Mouse (Mus musculus) liver, adult 2 months (tissue): ENCODE data around the gene Dst. TPM values are rescaled to one million over a fixed set of nuclear protein-coding genes. Genes with fewer than 3 reads are reported as not detected.

Source experiments
- DNase-seq: peaks from one replicate; pipeline ENCODE4 v3.0.0-alpha.2; 2011; ENCODE audit warnings: low read depth, low spot score; ENCODE audit errors: extremely low read depth
- H3K27ac ChIP-seq: fragments of 200-500 bp; replicated peaks from 2 replicates; pipeline ENCODE4 v1.5.1; 2012; ENCODE audit warnings: low read depth, mild to moderate bottlenecking, control low read depth, inconsistent platforms, low read length; ENCODE audit not compliant: insufficient read depth
- H3K27me3 ChIP-seq: fragments of 200-500 bp; 2 replicates; pipeline ENCODE4 v1.6.1; 2012; ENCODE audit warnings: mild to moderate bottlenecking, moderate library complexity, low read length, inconsistent platforms; ENCODE audit not compliant: control insufficient read depth, insufficient read depth
- H3K36me3 ChIP-seq: fragments of 200-500 bp; 2 replicates; pipeline ENCODE4 v1.6.1; 2012; ENCODE audit warnings: low read length, inconsistent platforms; ENCODE audit not compliant: control insufficient read depth, insufficient read depth
- H3K4me1 ChIP-seq: fragments of 200-500 bp; 2 replicates; pipeline ENCODE4 v1.6.1; 2011; ENCODE audit warnings: low read length; ENCODE audit not compliant: control insufficient read depth, insufficient read depth
- H3K4me3 ChIP-seq: fragments of 200-500 bp; 2 replicates; pipeline ENCODE4 v1.5.1; 2011; ENCODE audit warnings: low read depth, mild to moderate bottlenecking, control low read depth, low read length, moderate library complexity; ENCODE audit not compliant: insufficient read depth
- H3K79me2 ChIP-seq: fragments of 200-500 bp; 2 replicates; pipeline ENCODE4 v1.6.1; 2012; ENCODE audit warnings: inconsistent platforms, mild to moderate bottlenecking, low read length, moderate library complexity; ENCODE audit not compliant: control insufficient read depth, insufficient read depth
- H3K9ac ChIP-seq: fragments of 200-500 bp; 2 replicates; pipeline ENCODE4 v1.6.1; 2012; ENCODE audit warnings: low read depth, mild to moderate bottlenecking, control low read depth, inconsistent platforms, low read length
- CTCF ChIP-seq: fragments of 200-500 bp; IDR thresholded peaks from 2 replicates; pipeline ENCODE4 v1.5.1; 2011; ENCODE audit warnings: low read depth, low read length, control low read depth
- POLR2A ChIP-seq: fragments of 200-500 bp; IDR thresholded peaks from 2 replicates; pipeline ENCODE4 v1.6.1; 2011; ENCODE audit warnings: low read length, control low read depth; ENCODE audit not compliant: insufficient read depth; ENCODE audit errors: extremely low read depth
- WGBS: fragments of 180-500 bp; shearing (Covaris S2); methylation state at CpG from one replicate; pipeline ENCODE4 v1.1.7; 2018; 5-methylcytosine and 5-hydroxymethylcytosine counted together
- polyA plus RNA-seq: library from polyadenylated mRNA; depleted of rRNA; stranded (reverse); fragments of >200 nt; gene quantifications from 2 replicates; pipeline ENCODE4 v1.2.3, GENCODE M21; 2012
- total RNA-seq: library from RNA; depleted of rRNA; stranded (reverse); fragments of >200 nt; gene quantifications from 2 replicates; pipeline ENCODE4 v1.2.3, GENCODE M21; 2014

The Dst gene
- total and polyA plus RNA-seq, 2 experiments, result 10.5 to 53.6 TPM

DNA sequence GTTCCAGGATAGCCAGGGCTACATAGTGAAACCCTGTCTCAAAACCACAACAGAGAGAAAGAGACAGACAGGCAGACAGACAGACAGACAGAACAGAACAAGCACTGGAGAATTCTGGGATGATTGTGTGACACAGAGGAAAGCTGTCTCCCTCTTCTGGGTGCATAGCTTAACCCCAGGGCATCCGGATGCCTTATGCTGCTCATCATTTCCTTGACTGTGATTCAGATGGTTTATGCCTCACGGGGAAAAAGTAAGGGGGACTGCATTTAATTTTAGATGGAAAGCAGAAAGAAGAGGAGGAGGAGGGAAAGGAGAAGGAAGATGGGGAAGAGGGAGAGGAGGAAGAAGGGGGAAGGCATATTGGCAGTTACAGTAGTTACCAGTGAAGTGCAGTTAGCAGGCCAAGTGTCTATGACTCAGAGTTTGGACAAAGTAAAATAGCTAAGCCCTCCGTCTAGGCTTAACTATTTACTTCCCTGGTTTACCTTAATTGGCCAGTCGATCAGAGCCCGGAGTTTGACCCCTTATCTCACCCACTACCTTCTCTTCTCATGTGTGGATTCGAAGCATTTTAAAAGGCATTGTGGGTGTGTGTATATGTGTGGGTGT is 201.7 kb downstream of the Dst start:
- DNase-seq, result no peak
- H3K36me3 ChIP-seq, result no peaks in the 10 kb centered on the region
- no peak overlapping the region for H3K4me3 ChIP-seq
- H3K79me2 ChIP-seq, result no peaks in the 10 kb centered on the region
- H3K27ac ChIP-seq, result no peak overlapping the region
- WGBS, result 46% methylated on average over 6 of the region's 6 CpGs
- no peaks in the 10 kb centered on the region for H3K27me3 ChIP-seq
- TF ChIP-seq CTCF (no peak), POLR2A (no peak)
- peaks cover 4% of the 10 kb centered on the region; the same call in 1 of the 2 replicates for H3K4me1 ChIP-seq
- no peak overlapping the region for H3K9ac ChIP-seq

DNA sequence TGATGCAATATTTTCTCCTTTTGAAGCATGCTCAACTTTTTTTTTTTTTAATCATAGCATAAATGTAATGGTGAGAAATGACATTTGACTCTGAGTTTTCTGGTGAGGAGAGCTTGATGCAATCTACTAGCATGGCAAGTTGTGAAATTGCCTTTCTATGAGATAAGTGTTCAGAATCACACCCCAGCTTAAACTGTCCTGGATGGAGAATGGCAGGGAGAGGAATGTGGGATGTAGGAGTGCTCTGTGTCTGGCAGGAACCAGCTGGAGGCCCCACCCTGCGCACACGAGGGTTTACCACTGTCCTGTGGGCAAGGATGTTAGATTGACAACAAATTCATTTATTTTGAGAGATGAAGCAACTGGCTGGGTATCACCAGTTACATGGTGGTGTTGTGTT is 202.8 kb downstream of the Dst start:
- TF ChIP-seq POLR2A, result no peak
- TF ChIP-seq CTCF, result no peak
- Histone ChIP-seq H3K9ac (no peak overlapping the region), H3K79me2 (no peaks in the 10 kb centered on the region), H3K27ac (no peak overlapping the region), H3K27me3 (no peaks in the 10 kb centered on the region), H3K4me3 (no peak overlapping the region), H3K36me3 (no peaks in the 10 kb centered on the region), H3K4me1 (peaks cover 2% of the 10 kb centered on the region; the same call in 1 of the 2 replicates)
- no peak for DNase-seq
- WGBS, result 83% methylated on average over 2 of the region's 2 CpGs

GRCm38 (mm10) chr1:34111954-34112353 is 203.9 kb downstream of the Dst start:
- 87% methylated on average over 2 of the region's 2 CpGs for WGBS
- TF ChIP-seq POLR2A, result no peak
- TF ChIP-seq CTCF, result no peak

GRCm38 (mm10) chr1:34116444-34116843 is 208.4 kb downstream of the Dst start:
- Histone ChIP-seq H3K79me2 (no peaks in the 10 kb centered on the region), H3K4me1 (0 out of 2 replicates have a peak, but pooled peaks cover 4% of the 10 kb centered on the region), H3K36me3 (no peaks in the 10 kb centered on the region), H3K27me3 (no peaks in the 10 kb centered on the region), H3K27ac (no peak overlapping the region), H3K9ac (no peak overlapping the region), H3K4me3 (no peak overlapping the region)
- no peak for TF ChIP-seq CTCF
- TF ChIP-seq POLR2A, result no peak
- 39% methylated on average over 11 of the region's 11 CpGs for WGBS
- peak; percentile 13 for DNase-seq

More at GRCm38 (mm10) chr1:34111954-34112353, 203.9 kb downstream of the Dst start:
- peaks cover 2% of the 10 kb centered on the region; the same call in 1 of the 2 replicates for H3K4me1 ChIP-seq
- no peaks in the 10 kb centered on the region for H3K36me3 ChIP-seq
- no peaks in the 10 kb centered on the region for H3K27me3 ChIP-seq
- no peak for DNase-seq
- H3K79me2 ChIP-seq, result no peaks in the 10 kb centered on the region
- no peak overlapping the region for H3K9ac ChIP-seq
- H3K27ac ChIP-seq, result no peak overlapping the region
- H3K4me3 ChIP-seq, result no peak overlapping the region

DNA sequence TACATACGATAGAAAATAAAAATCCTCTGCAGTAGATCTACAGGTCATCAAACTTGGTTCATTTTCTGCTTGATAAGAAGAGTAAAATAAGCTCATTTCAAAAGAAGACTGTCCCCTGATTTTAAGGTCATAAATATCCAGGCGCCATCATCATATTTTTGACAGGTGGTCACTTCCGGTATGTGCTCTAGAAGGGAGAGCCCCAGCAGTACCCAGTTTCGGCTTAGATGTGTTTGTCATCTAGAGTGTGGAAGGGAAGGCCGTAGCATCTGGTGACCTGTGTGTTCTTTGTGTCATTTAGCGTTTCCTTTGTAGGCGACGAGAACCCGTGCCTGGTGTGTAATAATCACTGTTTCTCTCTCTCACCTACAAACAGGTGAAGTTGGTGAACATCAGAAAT is 209.0 kb downstream of the Dst start:
- Histone ChIP-seq H3K79me2 (no peaks in the 10 kb centered on the region), H3K9ac (no peak overlapping the region), H3K4me1 (peaks cover 4% of the 10 kb centered on the region; the same call in 1 of the 2 replicates), H3K36me3 (no peaks in the 10 kb centered on the region), H3K4me3 (no peak overlapping the region), H3K27me3 (no peaks in the 10 kb centered on the region), H3K27ac (no peak overlapping the region)
- 81% methylated on average over 9 of the region's 9 CpGs for WGBS
- no peak for TF ChIP-seq CTCF
- no peak for TF ChIP-seq POLR2A
- DNase-seq, result no peak

DNA sequence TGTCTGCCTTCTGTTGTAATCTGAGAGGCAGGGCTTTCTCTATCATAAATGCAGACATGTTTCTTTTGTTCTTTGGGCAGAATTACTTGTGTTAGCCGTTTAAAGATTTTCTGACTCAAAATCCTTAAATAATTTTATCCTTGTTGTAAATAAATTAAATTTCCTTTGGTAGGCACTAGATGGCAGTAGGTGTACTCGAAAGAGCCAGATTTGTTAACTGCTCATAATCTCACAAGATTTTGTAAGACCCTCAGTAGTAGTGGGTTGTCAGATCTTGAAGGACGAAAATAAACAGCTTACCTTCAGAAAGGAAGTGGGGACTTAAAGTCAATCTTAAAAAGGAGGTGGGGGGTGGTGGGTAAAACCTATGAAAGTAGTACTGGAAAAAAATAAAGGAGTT is 209.7 kb downstream of the Dst start:
- H3K36me3 ChIP-seq, result no peaks in the 10 kb centered on the region
- no peak overlapping the region for H3K9ac ChIP-seq
- no peak overlapping the region for H3K4me3 ChIP-seq
- DNase-seq, result peak; percentile 30
- WGBS, result 22% methylated on average over 3 of the region's 3 CpGs
- TF ChIP-seq POLR2A (no peak), CTCF (no peak)
- H3K27ac ChIP-seq, result no peak overlapping the region
- H3K79me2 ChIP-seq, result no peaks in the 10 kb centered on the region
- peaks cover 6% of the 10 kb centered on the region; the same call in 1 of the 2 replicates for H3K4me1 ChIP-seq
- H3K27me3 ChIP-seq, result no peaks in the 10 kb centered on the region
